Mouse (Mus musculus): ENCODE measurements around the gene Rab3gap2.

DNA sequence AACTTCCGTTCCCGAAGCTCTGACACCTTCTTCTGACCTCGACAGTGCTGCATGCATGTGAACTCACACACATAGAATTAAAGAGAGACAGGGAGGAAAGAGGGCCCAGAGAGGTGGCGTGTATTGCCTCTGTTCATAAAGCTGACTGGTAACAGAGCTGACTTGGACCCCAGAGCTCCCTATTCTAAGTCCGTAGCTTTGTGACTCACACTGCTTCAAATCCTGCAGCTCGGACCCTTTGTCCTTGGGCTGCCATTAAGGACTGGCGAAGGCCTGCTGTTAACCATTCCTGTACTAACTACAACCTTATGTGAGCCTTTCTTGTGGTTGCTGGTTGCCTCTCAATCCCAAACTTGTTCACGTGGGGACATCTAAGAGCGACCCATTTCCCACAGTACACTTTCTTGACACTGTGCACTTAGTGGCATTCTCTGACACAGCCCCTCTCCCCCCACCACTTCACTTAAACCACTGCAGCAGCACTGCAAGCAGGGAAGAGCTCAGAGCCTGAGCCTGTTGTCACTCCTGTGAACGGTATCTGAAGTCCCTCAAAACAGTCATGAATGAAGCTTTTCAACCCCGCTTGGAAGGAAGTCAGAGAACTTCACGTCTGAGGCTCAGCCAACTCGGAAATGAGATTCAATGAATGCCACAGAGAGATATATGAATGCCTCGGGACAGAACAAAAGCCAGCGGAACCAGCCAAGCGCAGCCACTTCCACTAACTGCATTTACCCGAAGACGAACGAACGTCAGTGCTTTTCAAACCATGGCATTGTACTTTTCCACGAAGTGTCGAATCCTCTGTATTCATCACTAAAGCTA is 3.1 kb upstream of the Rab3gap2 start:
- TF ChIP-seq GATA1 (IDR thresholded peaks at IDR 0.05; ENCODE audit: low read length), result no peak
- no peak for TF ChIP-seq TAL1 (IDR thresholded peaks at IDR 0.05; ENCODE audit: low read length)

Measured in erythroblast, embryonic 14.5 days (primary cell).